Mouse (Mus musculus) kidney, adult 2 months (tissue): ENCODE results near the gene Maml3. TPM values are rescaled to one million over a fixed set of nuclear protein-coding genes. Genes with fewer than 3 reads are reported as not detected.

Experiments
- DNase-seq: peaks from one replicate; pipeline ENCODE4 v3.0.0; 2021
- H3K27ac ChIP-seq: fragments of 200-500 bp; 2 replicates; pipeline ENCODE4 v1.5.1; 2012; ENCODE audit warnings: low read depth, low read length, control low read depth, inconsistent platforms; ENCODE audit not compliant: insufficient read depth
- H3K27me3 ChIP-seq: fragments of 200-500 bp; replicated peaks from 2 replicates; pipeline ENCODE4 v1.6.1; 2012; ENCODE audit warnings: mild to moderate bottlenecking, moderate library complexity, low read length, inconsistent platforms; ENCODE audit not compliant: control insufficient read depth, insufficient read depth
- H3K36me3 ChIP-seq: fragments of 200-500 bp; 2 replicates; pipeline ENCODE4 v1.6.1; 2012; ENCODE audit warnings: mild to moderate bottlenecking, moderate library complexity, low read length, inconsistent platforms; ENCODE audit not compliant: control insufficient read depth, insufficient read depth
- H3K4me1 ChIP-seq: fragments of 200-500 bp; 2 replicates; pipeline ENCODE4 v1.6.1; 2011; ENCODE audit warnings: low read length; ENCODE audit not compliant: control insufficient read depth, insufficient read depth
- H3K4me3 ChIP-seq: fragments of 200-500 bp; 2 replicates; pipeline ENCODE4 v1.5.1; 2011; ENCODE audit warnings: mild to moderate bottlenecking, low read depth, low read length, control low read depth; ENCODE audit not compliant: insufficient read depth
- CTCF ChIP-seq: fragments of 200-500 bp; conservative IDR thresholded peaks from 2 replicates; pipeline ENCODE4 v1.5.1; 2011; ENCODE audit warnings: low read depth, mild to moderate bottlenecking, control low read depth, low read length, moderate library complexity, mixed read lengths; ENCODE audit not compliant: insufficient read depth, insufficient read length
- POLR2A ChIP-seq: fragments of 200-500 bp; IDR thresholded peaks from one replicate; pipeline ENCODE4 v1.6.1; 2011; ENCODE audit warnings: low read depth, low read length, control low read depth
- WGBS: fragments of 180-500 bp; shearing (Covaris S2); methylation state at CpG from one replicate; pipeline ENCODE4 v1.1.7; 2018; 5-methylcytosine and 5-hydroxymethylcytosine counted together
- polyA plus RNA-seq: library from polyadenylated mRNA; depleted of rRNA; stranded (reverse); fragments of >200 nt; gene quantifications from 2 replicates; pipeline ENCODE4 v1.2.3, GENCODE M21; 2012

Gene Maml3
- polyA plus RNA-seq, 1 experiment = 3.6 TPM

GRCm38 (mm10) chr3:51881393-51881792, 223.5 kb downstream of the Maml3 start:
- DNase-seq = no peak
- Histone ChIP-seq H3K4me1 (0 out of 2 replicates have a peak, but pooled peaks cover 3% of the 10 kb centered on the region), H3K36me3 (no peaks in the 10 kb centered on the region), H3K27me3 (no peaks in the 10 kb centered on the region), H3K4me3 (no peak overlapping the region), H3K27ac (no peak overlapping the region)
- WGBS = 63% methylated on average over 2 of the region's 2 CpGs
- TF ChIP-seq POLR2A (no peak), CTCF (no peak)

- Histone ChIP-seq H3K36me3 (no peaks in the 10 kb centered on the region), H3K4me1 (0 out of 2 replicates have a peak, but pooled peaks cover 3% of the 10 kb centered on the region), H3K27me3 (no peaks in the 10 kb centered on the region), H3K27ac (no peak overlapping the region), H3K4me3 (no peak overlapping the region)
- TF ChIP-seq CTCF (no peak), POLR2A (no peak)
- DNase-seq = no peak
- WGBS = 70% methylated on average over 8 of the region's 8 CpGs
These were observed 224.3 kb downstream of the Maml3 start for GRCm38 (mm10) chr3:51880506-51881036.

- Histone ChIP-seq H3K27me3 (no peaks in the 10 kb centered on the region), H3K27ac (no peak overlapping the region), H3K36me3 (no peaks in the 10 kb centered on the region), H3K4me3 (no peak overlapping the region), H3K4me1 (0 out of 2 replicates have a peak, but pooled peaks cover 3% of the 10 kb centered on the region)
- TF ChIP-seq POLR2A (no peak), CTCF (no peak)
- 37% methylated on average over 11 of the region's 11 CpGs for WGBS
- DNase-seq = no peak
These were observed 225.7 kb downstream of the Maml3 start for GRCm38 (mm10) chr3:51879211-51879610.

GRCm38 (mm10) chr3:51878577-51878976, 226.3 kb downstream of the Maml3 start:
- WGBS = 90% methylated on average over 9 of the region's 9 CpGs
- TF ChIP-seq CTCF (no peak), POLR2A (no peak)
- Histone ChIP-seq H3K27me3 (no peaks in the 10 kb centered on the region), H3K4me1 (0 out of 2 replicates have a peak, but pooled peaks cover 3% of the 10 kb centered on the region), H3K4me3 (no peak overlapping the region), H3K27ac (no peak overlapping the region), H3K36me3 (no peaks in the 10 kb centered on the region)
- DNase-seq = no peak

- Histone ChIP-seq H3K36me3 (no peaks in the 10 kb centered on the region), H3K4me1 (peaks cover 5% of the 10 kb centered on the region), H3K27ac (no peak overlapping the region), H3K4me3 (no peak overlapping the region), H3K27me3 (no peaks in the 10 kb centered on the region)
- DNase-seq = no peak
- TF ChIP-seq POLR2A (no peak), CTCF (no peak)
- WGBS = 93% methylated on average over 9 of the region's 9 CpGs
These were observed 228.1 kb downstream of the Maml3 start for GRCm38 (mm10) chr3:51876729-51877128.

- no peak overlapping the region for H3K4me3 ChIP-seq
- H3K4me1 ChIP-seq = peaks cover 4% of the 10 kb centered on the region
- no peak for DNase-seq
- H3K27ac ChIP-seq = no peak overlapping the region
- WGBS = 89% methylated on average over 4 of the region's 4 CpGs
- TF ChIP-seq POLR2A (no peak), CTCF (no peak)
- no peaks in the 10 kb centered on the region for H3K27me3 ChIP-seq
- H3K36me3 ChIP-seq = no peaks in the 10 kb centered on the region
These were observed 229.2 kb downstream of the Maml3 start for GRCm38 (mm10) chr3:51875629-51876028.

- H3K4me1 ChIP-seq = peaks cover 4% of the 10 kb centered on the region
- H3K4me3 ChIP-seq = no peak overlapping the region
- H3K27ac ChIP-seq = no peak overlapping the region
- TF ChIP-seq POLR2A (no peak), CTCF (no peak)
- DNase-seq = no peak
- no peaks in the 10 kb centered on the region for H3K27me3 ChIP-seq
- WGBS = 63% methylated on average over 3 of the region's 3 CpGs
- H3K36me3 ChIP-seq = no peaks in the 10 kb centered on the region
These were observed 230.6 kb downstream of the Maml3 start for GRCm38 (mm10) chr3:51874252-51874651.

GRCm38 (mm10) chr3:51872771-51873170, 232.1 kb downstream of the Maml3 start:
- Histone ChIP-seq H3K4me1 (peaks cover 4% of the 10 kb centered on the region), H3K4me3 (no peak overlapping the region), H3K27ac (no peak overlapping the region), H3K27me3 (no peaks in the 10 kb centered on the region), H3K36me3 (no peaks in the 10 kb centered on the region)
- no peak for DNase-seq
- 48% methylated on average over 4 of the region's 4 CpGs for whole genome bisulfite sequencing
- TF ChIP-seq POLR2A (no peak), CTCF (no peak)
